Mouse (Mus musculus): ENCODE measurements around the gene Slc44a2. TPM values are rescaled to one million over a fixed set of nuclear protein-coding genes. Genes with fewer than 3 reads are reported as not detected.

Slc44a2 gene
- polyA plus RNA-seq, 1 experiment, result 47.1 TPM

GRCm38 (mm10) chr9:21366541-21367220 lies 46.2 kb downstream of the Slc44a2 start:
- Histone ChIP-seq H3K27me3 (ENCODE audit: control insufficient read depth, insufficient read depth, low read length) (no peaks in the 10 kb centered on the region), H3K4me3 (ENCODE audit: control insufficient read depth, low read depth, low read length) (peak overlapping the region; percentile 90), H3K27ac (ENCODE audit: control insufficient read depth, insufficient read depth, low read depth, low read length) (peak overlapping the region; percentile 98), H3K36me3 (ENCODE audit: control insufficient read depth, insufficient read depth, low read length) (no peaks in the 10 kb centered on the region; the same call in none of the 2 replicates), H3K4me1 (ENCODE audit: control insufficient read depth, insufficient read depth, low read length) (peaks cover 13% of the 10 kb centered on the region)
- TF ChIP-seq POLR2A (IDR thresholded peaks at IDR 0.05; ENCODE audit: control insufficient read depth, low read depth, low read length) (no peak), CTCF (IDR thresholded peaks at IDR 0.05; ENCODE audit: control insufficient read depth, insufficient read depth, insufficient replicate concordance, low read depth, low read length) (peak; percentile 34; the same call in 1 of the 2 replicates)

GRCm38 (mm10) chr9:21367357-21368111 lies 47.0 kb downstream of the Slc44a2 start, which contains the start of gene Ilf3:
TSS of gene Ilf3 (plus strand) at chr9:21367871.
- H3K4me1 ChIP-seq (ENCODE audit: control insufficient read depth, insufficient read depth, low read length), result peaks cover 13% of the 10 kb centered on the region
- peak within 1 kb of the TSS; percentile 98 for H3K27ac ChIP-seq (ENCODE audit: control insufficient read depth, insufficient read depth, low read depth, low read length)
- TF ChIP-seq CTCF (IDR thresholded peaks at IDR 0.05; ENCODE audit: control insufficient read depth, insufficient read depth, insufficient replicate concordance, low read depth, low read length) (no peak), POLR2A (IDR thresholded peaks at IDR 0.05; ENCODE audit: control insufficient read depth, low read depth, low read length) (peak; percentile 91; the same call in 1 of the 2 replicates)
- H3K4me3 ChIP-seq (ENCODE audit: control insufficient read depth, low read depth, low read length), result peak within 1 kb of the TSS; percentile 90
- H3K36me3 ChIP-seq (ENCODE audit: control insufficient read depth, insufficient read depth, low read length), result no peaks in the 10 kb centered on the region; the same call in none of the 2 replicates
- H3K27me3 ChIP-seq (ENCODE audit: control insufficient read depth, insufficient read depth, low read length), result no peaks in the 10 kb centered on the region

- Histone ChIP-seq H3K4me3 (ENCODE audit: control insufficient read depth, low read depth, low read length) (peak overlapping the region; percentile 90), H3K36me3 (ENCODE audit: control insufficient read depth, insufficient read depth, low read length) (no peaks in the 10 kb centered on the region; the same call in none of the 2 replicates), H3K27ac (ENCODE audit: control insufficient read depth, insufficient read depth, low read depth, low read length) (peak overlapping the region; percentile 94), H3K4me1 (ENCODE audit: control insufficient read depth, insufficient read depth, low read length) (peaks cover 13% of the 10 kb centered on the region), H3K27me3 (ENCODE audit: control insufficient read depth, insufficient read depth, low read length) (no peaks in the 10 kb centered on the region)
- TF ChIP-seq POLR2A (IDR thresholded peaks at IDR 0.05; ENCODE audit: control insufficient read depth, low read depth, low read length) (peak; percentile 55; the same call in 1 of the 2 replicates), CTCF (IDR thresholded peaks at IDR 0.05; ENCODE audit: control insufficient read depth, insufficient read depth, insufficient replicate concordance, low read depth, low read length) (no peak)
These were observed 47.7 kb downstream of the Slc44a2 start for GRCm38 (mm10) chr9:21368131-21368584.

GRCm38 (mm10) chr9:21369080-21369479 lies 48.6 kb downstream of the Slc44a2 start:
- Histone ChIP-seq H3K4me1 (ENCODE audit: control insufficient read depth, insufficient read depth, low read length) (peaks cover 13% of the 10 kb centered on the region), H3K27me3 (ENCODE audit: control insufficient read depth, insufficient read depth, low read length) (no peaks in the 10 kb centered on the region), H3K27ac (ENCODE audit: control insufficient read depth, insufficient read depth, low read depth, low read length) (peak overlapping the region; percentile 94), H3K36me3 (ENCODE audit: control insufficient read depth, insufficient read depth, low read length) (no peaks in the 10 kb centered on the region; the same call in none of the 2 replicates), H3K4me3 (ENCODE audit: control insufficient read depth, low read depth, low read length) (peak overlapping the region; percentile 90)
- TF ChIP-seq CTCF (IDR thresholded peaks at IDR 0.05; ENCODE audit: control insufficient read depth, insufficient read depth, insufficient replicate concordance, low read depth, low read length), result no peak
- TF ChIP-seq POLR2A (IDR thresholded peaks at IDR 0.05; ENCODE audit: control insufficient read depth, low read depth, low read length), result no peak

- Histone ChIP-seq H3K4me3 (ENCODE audit: control insufficient read depth, low read depth, low read length) (no peak overlapping the region), H3K4me1 (ENCODE audit: control insufficient read depth, insufficient read depth, low read length) (peaks cover 15% of the 10 kb centered on the region), H3K27me3 (ENCODE audit: control insufficient read depth, insufficient read depth, low read length) (no peaks in the 10 kb centered on the region), H3K27ac (ENCODE audit: control insufficient read depth, insufficient read depth, low read depth, low read length) (no peak overlapping the region), H3K36me3 (ENCODE audit: control insufficient read depth, insufficient read depth, low read length) (no peaks in the 10 kb centered on the region; the same call in none of the 2 replicates)
- TF ChIP-seq POLR2A (IDR thresholded peaks at IDR 0.05; ENCODE audit: control insufficient read depth, low read depth, low read length) (no peak), CTCF (IDR thresholded peaks at IDR 0.05; ENCODE audit: control insufficient read depth, insufficient read depth, insufficient replicate concordance, low read depth, low read length) (no peak)
These were observed 50.4 kb downstream of the Slc44a2 start for GRCm38 (mm10) chr9:21370876-21371275.

- Histone ChIP-seq H3K4me3 (ENCODE audit: control insufficient read depth, low read depth, low read length) (no peak overlapping the region), H3K27ac (ENCODE audit: control insufficient read depth, insufficient read depth, low read depth, low read length) (no peak overlapping the region), H3K4me1 (ENCODE audit: control insufficient read depth, insufficient read depth, low read length) (peaks cover 12% of the 10 kb centered on the region), H3K36me3 (ENCODE audit: control insufficient read depth, insufficient read depth, low read length) (no peaks in the 10 kb centered on the region; the same call in none of the 2 replicates), H3K27me3 (ENCODE audit: control insufficient read depth, insufficient read depth, low read length) (no peaks in the 10 kb centered on the region)
- TF ChIP-seq CTCF (IDR thresholded peaks at IDR 0.05; ENCODE audit: control insufficient read depth, insufficient read depth, insufficient replicate concordance, low read depth, low read length), result no peak
- no peak for TF ChIP-seq POLR2A (IDR thresholded peaks at IDR 0.05; ENCODE audit: control insufficient read depth, low read depth, low read length)
These were observed 52.0 kb downstream of the Slc44a2 start for GRCm38 (mm10) chr9:21372508-21372907.

GRCm38 (mm10) chr9:21379195-21379594 lies 58.7 kb downstream of the Slc44a2 start:
- peaks cover 8% of the 10 kb centered on the region; the same call in 1 of the 2 replicates for H3K4me1 ChIP-seq (ENCODE audit: control insufficient read depth, insufficient read depth, low read length)
- TF ChIP-seq POLR2A (IDR thresholded peaks at IDR 0.05; ENCODE audit: control insufficient read depth, low read depth, low read length), result no peak
- H3K27me3 ChIP-seq (ENCODE audit: control insufficient read depth, insufficient read depth, low read length), result no peaks in the 10 kb centered on the region
- H3K4me3 ChIP-seq (ENCODE audit: control insufficient read depth, low read depth, low read length), result no peak overlapping the region
- H3K36me3 ChIP-seq (ENCODE audit: control insufficient read depth, insufficient read depth, low read length), result peaks cover 1% of the 10 kb centered on the region; the same call in 1 of the 2 replicates
- no peak overlapping the region for H3K27ac ChIP-seq (ENCODE audit: control insufficient read depth, insufficient read depth, low read depth, low read length)

All from testis, adult 2 months (tissue).